Mouse (Mus musculus): ENCODE results near the gene Aoc2.

Gene Aoc2

GRCm38 (mm10) chr11:101324763-101325162, at the start of gene Aoc2:
TSS of gene Aoc2 (plus strand) at chr11:101325063.
- no peak for DNase-seq

GRCm38 (mm10) chr11:101275309-101275708, 49.6 kb upstream of the Aoc2 start:
- no peak for DNase-seq

- DNase-seq, result no peak
Measured at GRCm38 (mm10) chr11:101276319-101277070, 48.4 kb upstream of the Aoc2 start.

- DNase-seq, result no peak
Measured at GRCm38 (mm10) chr11:101277381-101278222, 47.3 kb upstream of the Aoc2 start.

- DNase-seq, result peak; percentile 85
Measured at GRCm38 (mm10) chr11:101278223-101279192, 46.4 kb upstream of the Aoc2 start, which contains the start of the genes Cntd1 and Coa3. TSS of gene Cntd1 (plus strand) at chr11:101279012. TSS of gene Coa3 (minus strand) at chr11:101279114.

GRCm38 (mm10) chr11:101279193-101279569, 45.7 kb upstream of the Aoc2 start:
- peak; percentile 38 for DNase-seq

GRCm38 (mm10) chr11:101280837-101281236, 44.0 kb upstream of the Aoc2 start:
- no peak for DNase-seq

GRCm38 (mm10) chr11:101282896-101283295, 42.0 kb upstream of the Aoc2 start:
- no peak for DNase-seq

GRCm38 (mm10) chr11:101283805-101284204, 41.1 kb upstream of the Aoc2 start:
- DNase-seq, result no peak

GRCm38 (mm10) chr11:101287306-101287705, 37.6 kb upstream of the Aoc2 start:
- no peak for DNase-seq

- DNase-seq, result no peak
Measured at GRCm38 (mm10) chr11:101291231-101291630, 33.6 kb upstream of the Aoc2 start.

GRCm38 (mm10) chr11:101295191-101295590, 29.7 kb upstream of the Aoc2 start:
- no peak for DNase-seq

GRCm38 (mm10) chr11:101300881-101301280, 24.0 kb upstream of the Aoc2 start:
- DNase-seq, result no peak

GRCm38 (mm10) chr11:101301299-101302003, 23.4 kb upstream of the Aoc2 start:
- no peak for DNase-seq

GRCm38 (mm10) chr11:101302004-101302798, 22.7 kb upstream of the Aoc2 start, which contains the start of gene Becn1:
TSS of gene Becn1 (minus strand) at chr11:101302286.
- DNase-seq, result peak; percentile 95

- no peak for DNase-seq
Measured at GRCm38 (mm10) chr11:101307744-101308143, 17.1 kb upstream of the Aoc2 start.

- DNase-seq, result no peak
Measured at GRCm38 (mm10) chr11:101311083-101311482, 13.8 kb upstream of the Aoc2 start.

GRCm38 (mm10) chr11:101312150-101312549, 12.7 kb upstream of the Aoc2 start:
- no peak for DNase-seq

- DNase-seq, result no peak
Measured at GRCm38 (mm10) chr11:101314567-101314966, 10.3 kb upstream of the Aoc2 start.

GRCm38 (mm10) chr11:101315082-101315650, 9.7 kb upstream of the Aoc2 start:
- no peak for DNase-seq
